Mouse (Mus musculus): ENCODE data around the gene Rps19bp1. TPM values are rescaled to one million over a fixed set of nuclear protein-coding genes. Genes with fewer than 3 reads are reported as not detected.

Gene Rps19bp1
- polyA plus RNA-seq, 1 experiment from 2014 or later, result 67.4 TPM

Other genes with a start within 250 kb of the Rps19bp1 start
- gene Pdgfb, start 249.3 kb downstream of the Rps19bp1 start, polyA plus RNA-seq (2016; fragmentation: Nextera tagmentation; extraction: Ambion mirVana), result 1.6 and 1.8 TPM in 2 replicates
- 7.6 and 7.7 TPM in 2 replicates for gene Syngr1, start 173.0 kb downstream of the Rps19bp1 start, polyA plus RNA-seq (2016; fragmentation: Nextera tagmentation; extraction: Ambion mirVana)
- gene Rpl3, start 172.4 kb downstream of the Rps19bp1 start, polyA plus RNA-seq (2016; fragmentation: Nextera tagmentation; extraction: Ambion mirVana), result 806 and 957 TPM in 2 replicates
- 41.3 and 42.8 TPM in 2 replicates for gene Tab1, start 131.2 kb downstream of the Rps19bp1 start, polyA plus RNA-seq (2016; fragmentation: Nextera tagmentation; extraction: Ambion mirVana)
- 6.3 and 8.6 TPM in 2 replicates for gene Mgat3, start 90.6 kb downstream of the Rps19bp1 start, polyA plus RNA-seq (2016; fragmentation: Nextera tagmentation; extraction: Ambion mirVana)
- 38.6 and 39.3 TPM in 2 replicates for gene Mief1, start 30.3 kb downstream of the Rps19bp1 start, polyA plus RNA-seq (2016; fragmentation: Nextera tagmentation; extraction: Ambion mirVana)
- not detected in 2 replicates for gene AC140267.1, start 28.5 kb downstream of the Rps19bp1 start, polyA plus RNA-seq (2016; fragmentation: Nextera tagmentation; extraction: Ambion mirVana)
- gene Atf4, start 9.1 kb downstream of the Rps19bp1 start, polyA plus RNA-seq (2016; fragmentation: Nextera tagmentation; extraction: Ambion mirVana), result 111 TPM in 2 replicates
- gene Cacna1i, start 22.9 kb upstream of the Rps19bp1 start, polyA plus RNA-seq (2016; fragmentation: Nextera tagmentation; extraction: Ambion mirVana), result 0.01 and 0.04 TPM in 2 replicates